Mouse (Mus musculus): ENCODE data around the gene Pglyrp2.

GRCm38 (mm10) chr17:32402011-32402778 lies 21.8 kb downstream of the Pglyrp2 start:
- TF ChIP-seq CTCF (IDR thresholded peaks at IDR 0.05) (no peak), EP300 (IDR thresholded peaks at IDR 0.05) (no peak)
